Mouse (Mus musculus): Measurements from ENCODE around the gene Il31. TPM values are rescaled to one million over a fixed set of nuclear protein-coding genes. Genes with fewer than 3 reads are reported as not detected.

The Il31 gene
- polyA plus RNA-seq, 1 experiment from 2014 or later: not detected

DNA sequence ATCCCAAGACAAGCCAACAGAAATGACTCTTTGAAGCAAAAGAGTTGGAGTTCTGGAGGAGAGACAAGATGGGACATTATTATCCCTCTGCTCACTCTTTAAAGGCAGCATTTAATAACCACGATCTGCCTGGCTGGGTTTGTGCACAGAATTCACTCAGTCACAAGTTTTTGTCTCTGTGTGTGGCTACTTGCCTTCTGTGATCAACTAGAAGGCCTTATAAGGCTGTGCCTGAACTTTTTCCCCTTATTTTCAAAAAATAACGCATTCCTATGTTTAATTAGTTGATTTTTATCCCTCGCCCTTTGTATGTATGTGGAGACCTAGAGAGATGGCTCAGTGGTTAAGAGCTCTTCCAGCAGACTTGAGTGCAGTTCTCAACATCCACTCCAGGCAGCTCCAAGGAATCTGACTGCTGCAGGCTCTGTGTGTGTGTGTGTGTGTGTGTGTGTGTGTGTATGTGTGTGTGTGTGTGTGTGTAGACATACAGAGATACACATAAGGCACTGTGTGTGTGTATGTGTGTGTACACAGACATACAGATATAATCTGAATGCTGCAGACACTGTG is 56.9 kb downstream of the Il31 start:
- no peak overlapping the region for H3K4me2 ChIP-seq
- H3K4me1 ChIP-seq (replicated peaks): peaks cover 33% of the 10 kb centered on the region
- H3K9me3 ChIP-seq: no peaks in the 10 kb centered on the region
- no peaks in the 10 kb centered on the region for H3K27me3 ChIP-seq
- H3K9ac ChIP-seq: no peak overlapping the region
- no peak for ATAC-seq (ENCODE audit: low FRiP score, low read depth)
- no peak overlapping the region for H3K4me3 ChIP-seq
- peak overlapping the region; percentile 22 for H3K27ac ChIP-seq (replicated peaks)
- WGBS: 64% methylated on average over 3 of the region's 3 CpGs
- H3K36me3 ChIP-seq: no peaks in the 10 kb centered on the region

GRCm38 (mm10) chr5:123431524-123432304 is 57.6 kb downstream of the Il31 start:
- Histone ChIP-seq H3K4me1 (replicated peaks) (peaks cover 30% of the 10 kb centered on the region), H3K27ac (replicated peaks) (peak overlapping the region; percentile 22; the same call in 1 of the 2 replicates), H3K9me3 (no peaks in the 10 kb centered on the region), H3K4me2 (no peak overlapping the region), H3K36me3 (no peaks in the 10 kb centered on the region), H3K4me3 (no peak overlapping the region), H3K9ac (no peak overlapping the region), H3K27me3 (no peaks in the 10 kb centered on the region)
- no peak for ATAC-seq (ENCODE audit: low FRiP score, low read depth)
- 62% methylated on average over 13 of the region's 13 CpGs for WGBS

Small RNA genes lying within 50 kb of the gene (microRNA-seq; reads per million reads assigned to microRNA genes)
- gene Mir7647: 0.65 reads per million

Other genes starting within 250 kb of the Il31 start
- 0.80 and 1.3 TPM in 2 replicates for gene Wdr66, start 237.4 kb downstream of the Il31 start, polyA plus RNA-seq (2015; fragmentation: Nextera tagmentation; extraction: Ambion mirVana)
- 38.7 and 40.0 TPM in 2 replicates for gene Bcl7a, start 145.7 kb downstream of the Il31 start, polyA plus RNA-seq (2015; fragmentation: Nextera tagmentation; extraction: Ambion mirVana)
- 18.3 and 20.6 TPM in 2 replicates for gene Mlxip, start 94.7 kb downstream of the Il31 start, polyA plus RNA-seq (2015; fragmentation: Nextera tagmentation; extraction: Ambion mirVana)
- 0.38 and 0.43 TPM in 2 replicates for gene Lrrc43, start 184 bp downstream of the Il31 start, polyA plus RNA-seq (2015; fragmentation: Nextera tagmentation; extraction: Ambion mirVana)
- 0.76 and 1.3 TPM in 2 replicates for gene B3gnt4, start 21.0 kb upstream of the Il31 start, polyA plus RNA-seq (2015; fragmentation: Nextera tagmentation; extraction: Ambion mirVana)
- gene Diablo, start 34.7 kb upstream of the Il31 start, polyA plus RNA-seq (2015; fragmentation: Nextera tagmentation; extraction: Ambion mirVana): 106 TPM in 2 replicates
- gene Gm49027, start 36.0 kb upstream of the Il31 start, polyA plus RNA-seq (2015; fragmentation: Nextera tagmentation; extraction: Ambion mirVana): 1.6 and 4.2 TPM in 2 replicates
- gene Vps33a, start 83.5 kb upstream of the Il31 start, polyA plus RNA-seq (2015; fragmentation: Nextera tagmentation; extraction: Ambion mirVana): 38.1 and 38.7 TPM in 2 replicates
- gene Clip1, start 195.1 kb upstream of the Il31 start, polyA plus RNA-seq (2015; fragmentation: Nextera tagmentation; extraction: Ambion mirVana): 79.6 and 81.0 TPM in 2 replicates
- 58.1 and 68.5 TPM in 2 replicates for gene Zcchc8, start 231.6 kb upstream of the Il31 start, polyA plus RNA-seq (2015; fragmentation: Nextera tagmentation; extraction: Ambion mirVana)

Data from hindbrain, embryonic 15.5 days (tissue).